ENCODE assay signal across 20 mouse cellular contexts in the genomic region with DNA sequence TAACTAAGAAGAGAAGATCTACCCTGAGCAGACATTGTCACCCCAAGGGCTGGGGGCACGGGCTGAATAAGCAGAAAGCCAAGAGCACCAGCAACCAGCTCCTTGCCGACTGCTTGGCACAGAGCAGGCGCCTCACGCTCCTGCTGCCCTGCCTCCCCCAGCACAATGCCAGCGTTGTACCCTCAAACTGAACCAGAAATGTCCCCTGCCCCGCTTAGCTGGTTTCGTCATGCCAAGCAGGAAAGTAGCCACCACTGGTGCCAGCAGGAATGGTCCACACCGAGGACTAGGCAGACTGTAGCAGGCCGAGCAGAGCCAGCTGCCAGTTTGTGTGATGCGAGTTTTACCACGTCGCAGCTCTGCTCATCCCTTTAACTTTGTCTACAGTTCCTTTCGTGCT. TPM values are rescaled to one million over a fixed set of nuclear protein-coding genes. Genes with fewer than 3 reads are reported as not detected.
DNase-seq lines count a peak whose midpoint lies in the region; ATAC-seq and TF ChIP-seq lines count a peak whose summit lies in the region.
"Had no signal": no experiment of that assay in that cellular context is flagged by ENCODE, and none has a peak within 500 bp of the region (broad histone marks: within the 10 kb centered on the region; RNA-seq: fewer than 3 reads in every experiment).

No protein-coding gene starts in this region.

- H3K27me3 ChIP-seq in heart, embryonic 10.5 days (ENCODE audit: insufficient read depth, poor library complexity, severe bottlenecking), result no peaks in the 10 kb centered on the region; the same call in 1 of the 2 replicates
- no peaks in the 10 kb centered on the region for H3K27me3 ChIP-seq in heart, embryonic 16.5 days (ENCODE audit: control insufficient read depth, insufficient read depth, low read length)
- H3K27me3 ChIP-seq in midbrain, postnatal 0 days (ENCODE audit: insufficient read depth, low read length), result no peaks in the 10 kb centered on the region
- H3K27me3 ChIP-seq in midbrain, embryonic 16.5 days (ENCODE audit: control insufficient read depth, insufficient read depth, low read depth, low read length), result no peaks in the 10 kb centered on the region
- H3K27me3 ChIP-seq: forebrain, embryonic 13.5 days; hindbrain, embryonic 13.5 days had no signal

- no peaks in the 10 kb centered on the region for H3K9me3 ChIP-seq in heart, embryonic 10.5 days
- no peaks in the 10 kb centered on the region for H3K9me3 ChIP-seq in heart, embryonic 16.5 days (replicated peaks; ENCODE audit: control insufficient read depth, low read length)
- no peaks in the 10 kb centered on the region for H3K9me3 ChIP-seq in midbrain, postnatal 0 days (ENCODE audit: low read length)
- H3K9me3 ChIP-seq in midbrain, embryonic 16.5 days (replicated peaks; ENCODE audit: control insufficient read depth, low read length, poor library complexity, severe bottlenecking), result no peaks in the 10 kb centered on the region
- H3K9me3 ChIP-seq: embryonic facial prominence, embryonic 10.5 days; forebrain, embryonic 13.5 days; hindbrain, embryonic 13.5 days had no signal

- TF ChIP-seq CTCF in midbrain, postnatal 0 days (IDR thresholded peaks at IDR 0.05), result no peak

- H3K4me3 ChIP-seq in heart, embryonic 10.5 days, result no peak overlapping the region
- H3K4me3 ChIP-seq in heart, embryonic 16.5 days (ENCODE audit: low read length), result no peak overlapping the region
- H3K4me3 ChIP-seq in midbrain, postnatal 0 days (ENCODE audit: low read depth, low read length), result no peak overlapping the region
- no peak overlapping the region for H3K4me3 ChIP-seq in midbrain, embryonic 16.5 days (ENCODE audit: low read depth, low read length)
- H3K4me3 ChIP-seq: embryonic facial prominence, embryonic 10.5 days; forebrain, embryonic 13.5 days; hindbrain, embryonic 13.5 days had no signal

- H3K9ac ChIP-seq in heart, embryonic 16.5 days (ENCODE audit: low read length), result no peak overlapping the region
- no peak overlapping the region for H3K9ac ChIP-seq in midbrain, postnatal 0 days (replicated peaks; ENCODE audit: low read length, poor library complexity, severe bottlenecking)
- no peak overlapping the region for H3K9ac ChIP-seq in midbrain, embryonic 16.5 days (ENCODE audit: low read depth, low read length)
- H3K9ac ChIP-seq: forebrain, embryonic 13.5 days; hindbrain, embryonic 13.5 days had no signal

- H3K4me2 ChIP-seq in heart, embryonic 16.5 days (ENCODE audit: low read depth, low read length), result no peak overlapping the region
- H3K4me2 ChIP-seq in midbrain, postnatal 0 days (ENCODE audit: low read depth, low read length, poor library complexity, severe bottlenecking), result no peak overlapping the region
- no peak overlapping the region for H3K4me2 ChIP-seq in midbrain, embryonic 16.5 days (ENCODE audit: low read length)
- H3K4me2 ChIP-seq: forebrain, embryonic 13.5 days; hindbrain, embryonic 13.5 days had no signal

- no peak for ATAC-seq in heart, embryonic 16.5 days (replicated peaks; ENCODE audit: extremely low read depth, insufficient read depth, low FRiP score)
- ATAC-seq in midbrain, postnatal 0 days (ENCODE audit: low FRiP score), result no peak
- no peak for ATAC-seq in midbrain, embryonic 16.5 days
- ATAC-seq: forebrain, embryonic 13.5 days; intestine, embryonic 16.5 days had no signal

- peaks cover 87% of the 10 kb centered on the region for H3K36me3 ChIP-seq in heart, embryonic 10.5 days
- peaks cover 18% of the 10 kb centered on the region for H3K36me3 ChIP-seq in heart, embryonic 16.5 days (ENCODE audit: control insufficient read depth, insufficient read depth)
- peaks cover 76% of the 10 kb centered on the region for H3K36me3 ChIP-seq in midbrain, postnatal 0 days (ENCODE audit: insufficient read depth, low read length)
- H3K36me3 ChIP-seq in midbrain, embryonic 16.5 days (ENCODE audit: control insufficient read depth, insufficient read depth, low read length), result peaks cover 64% of the 10 kb centered on the region
- H3K36me3 ChIP-seq: G1E had no signal

- 91% methylated on average over 13 of the region's 13 CpGs for WGBS in heart, embryonic 10.5 days
- WGBS in heart, embryonic 16.5 days, result 90% methylated on average over 13 of the region's 13 CpGs
- 90% methylated on average over 13 of the region's 13 CpGs for WGBS in midbrain, postnatal 0 days
- WGBS in midbrain, embryonic 16.5 days, result 94% methylated on average over 13 of the region's 13 CpGs

- peaks cover 29% of the 10 kb centered on the region for H3K4me1 ChIP-seq in heart, embryonic 10.5 days
- H3K4me1 ChIP-seq in heart, embryonic 16.5 days (ENCODE audit: control insufficient read depth, insufficient read depth, low read length), result peaks cover 29% of the 10 kb centered on the region
- no peaks in the 10 kb centered on the region for H3K4me1 ChIP-seq in midbrain, postnatal 0 days (ENCODE audit: insufficient read depth, low read length)
- H3K4me1 ChIP-seq in midbrain, embryonic 16.5 days (ENCODE audit: control insufficient read depth, insufficient read depth, low read length), result no peaks in the 10 kb centered on the region
- H3K4me1 ChIP-seq: embryonic facial prominence, embryonic 10.5 days; forebrain, embryonic 13.5 days; hindbrain, embryonic 13.5 days had no signal

- peak overlapping the region; percentile 77; the same call in 1 of the 2 replicates for H3K27ac ChIP-seq in heart, embryonic 10.5 days
- H3K27ac ChIP-seq in heart, embryonic 16.5 days (ENCODE audit: low read length), result peak overlapping the region; percentile 87; the same call in 1 of the 2 replicates
- no peak overlapping the region for H3K27ac ChIP-seq in midbrain, postnatal 0 days (ENCODE audit: low read depth, low read length)
- H3K27ac ChIP-seq in midbrain, embryonic 16.5 days (ENCODE audit: low read length), result no peak overlapping the region
- H3K27ac ChIP-seq: embryonic facial prominence, embryonic 10.5 days; forebrain, embryonic 13.5 days; hindbrain, embryonic 13.5 days had no signal

- DNase-seq in heart, embryonic 10.5 days (ENCODE audit: low spot score), result no peak
- no peak for DNase-seq in heart, adult 11 months
- DNase-seq in heart, postnatal 4 days, result no peak
- peak; percentile 34 for DNase-seq in midbrain, postnatal 0 days (ENCODE audit: low spot score)
- DNase-seq: adrenal gland, adult 8-10 months; adrenal gland, postnatal 36 days; cerebellum, adult 2 months; cerebellum, postnatal 10 days; gastrocnemius, postnatal 36 days; kidney, adult 2 months had no signal

RNA-seq across cellular contexts. Expression of a gene that starts 7.4 kb away (rescaled TPM):
- not detected in 2 replicates for polyA plus RNA-seq in heart, embryonic 10.5 days (2016; fragmentation: Nextera tagmentation; extraction: Ambion mirVana)
- polyA plus RNA-seq in heart, embryonic 16.5 days (2015; fragmentation: Nextera tagmentation; extraction: Ambion mirVana), result 0.20 TPM in 1 of 2 replicates, not detected in the other
- total RNA-seq in heart, postnatal 4 days (2021), result not detected
- total RNA-seq in midbrain, postnatal 0 days (2014; rRNA removed), result not detected in 2 replicates
- polyA plus RNA-seq in midbrain, postnatal 0 days (2015; fragmentation: Nextera tagmentation; extraction: Ambion mirVana), result not detected in 2 replicates
- polyA plus RNA-seq in midbrain, embryonic 16.5 days (2015; fragmentation: Nextera tagmentation; extraction: Ambion mirVana), result not detected in 2 replicates
- total RNA-seq: adrenal gland, adult 8-10 months; adrenal gland, postnatal 36 days; G1E; gastrocnemius, adult 8-10 months; gastrocnemius, postnatal 36 days; hematopoietic stem cell, adult 5-6 weeks had no signal
- polyA plus RNA-seq: cerebellum, adult 2 months; embryonic facial prominence, embryonic 10.5 days; embryonic facial prominence, embryonic 14.5 days; forebrain, embryonic 13.5 days; G1E; hindbrain, embryonic 13.5 days; intestine, embryonic 16.5 days; kidney, adult 2 months had no signal

RNA-seq across cellular contexts. Expression of a gene that starts 24.2 kb away (rescaled TPM):
- polyA plus RNA-seq in heart, embryonic 10.5 days (2016; fragmentation: Nextera tagmentation; extraction: Ambion mirVana), result 105 and 113 TPM in 2 replicates
- 101 and 106 TPM in 2 replicates for polyA plus RNA-seq in heart, embryonic 16.5 days (2015; fragmentation: Nextera tagmentation; extraction: Ambion mirVana)
- 10 to 100 TPM; 83.2 to 86.2 TPM for total RNA-seq in heart, postnatal 4 days (2021)
- total RNA-seq in midbrain, postnatal 0 days (2014; rRNA removed), result 34.6 and 43.6 TPM in 2 replicates
- polyA plus RNA-seq in midbrain, postnatal 0 days (2015; fragmentation: Nextera tagmentation; extraction: Ambion mirVana), result 42.1 and 43.5 TPM in 2 replicates
- 45.7 and 49.8 TPM in 2 replicates for polyA plus RNA-seq in midbrain, embryonic 16.5 days (2015; fragmentation: Nextera tagmentation; extraction: Ambion mirVana)

RNA-seq across cellular contexts. Expression of a gene that starts 37.5 kb away (rescaled TPM):
- 5.6 and 7.0 TPM in 2 replicates for polyA plus RNA-seq in heart, embryonic 10.5 days (2016; fragmentation: Nextera tagmentation; extraction: Ambion mirVana)
- polyA plus RNA-seq in heart, embryonic 16.5 days (2015; fragmentation: Nextera tagmentation; extraction: Ambion mirVana), result 6.8 and 6.9 TPM in 2 replicates
- total RNA-seq in heart, postnatal 4 days (2021), result 10 to 100 TPM; 12.0 to 12.9 TPM
- total RNA-seq in midbrain, postnatal 0 days (2014; rRNA removed), result 4.3 and 6.5 TPM in 2 replicates
- 4.0 and 4.5 TPM in 2 replicates for polyA plus RNA-seq in midbrain, postnatal 0 days (2015; fragmentation: Nextera tagmentation; extraction: Ambion mirVana)
- polyA plus RNA-seq in midbrain, embryonic 16.5 days (2015; fragmentation: Nextera tagmentation; extraction: Ambion mirVana), result 3.4 and 3.7 TPM in 2 replicates

Comparison
In these comparisons a context has a peak if more than half of its experiments do, and no peak if none do; other contexts are left out.
1. H3K27ac ChIP-seq: peak in heart, embryonic 10.5 days (single experiment) and heart, embryonic 16.5 days (single experiment); none in midbrain, postnatal 0 days (single experiment) and midbrain, embryonic 16.5 days (single experiment).